Mouse (Mus musculus) forebrain, embryonic 16.5 days (tissue): ENCODE data around the gene Tor1aip1. TPM values are rescaled to one million over a fixed set of nuclear protein-coding genes. Genes with fewer than 3 reads are reported as not detected.
A peak's percentile ranks its signal among the peaks of the same experiment; 100 is the strongest.
"Not testable (repeated sequence)": the region's sequence is repeated elsewhere in the genome, so short reads cannot be mapped to it uniquely, and the experiment has no call there.

Experiments
- ATAC-seq: fragments of 200-750 bp; cut with Nextera tagmentation; 2 replicates; pipeline ENCODE4 v1.8.0; 2017; ENCODE audit warnings: mild to moderate bottlenecking, moderate library complexity
- H3K27ac ChIP-seq: fragments of 300-500 bp; sonication (generic); 2 replicates; pipeline ENCODE4 v1.5.1; 2014; ENCODE audit warnings: low read length, control low read depth
- H3K27me3 ChIP-seq: fragments of 300-500 bp; sonication (generic); replicated peaks from 2 replicates; pipeline ENCODE4 v1.6.1; 2014; ENCODE audit warnings: low read length; ENCODE audit not compliant: control insufficient read depth, insufficient read depth
- H3K36me3 ChIP-seq: fragments of 300-500 bp; sonication (generic); 2 replicates; pipeline ENCODE4 v1.6.1; 2014; ENCODE audit not compliant: control insufficient read depth, insufficient read depth
- H3K4me1 ChIP-seq: fragments of 300-500 bp; sonication (generic); replicated peaks from 2 replicates; pipeline ENCODE4 v1.6.1; 2014; ENCODE audit warnings: low read length; ENCODE audit not compliant: control insufficient read depth, insufficient read depth
- H3K4me2 ChIP-seq: fragments of 300-500 bp; sonication (generic); 2 replicates; pipeline ENCODE4 v1.6.1; 2014; ENCODE audit warnings: mild to moderate bottlenecking, low read length, control low read depth
- H3K4me3 ChIP-seq: fragments of 300-500 bp; sonication (generic); replicated peaks from 2 replicates; pipeline ENCODE4 v1.5.1; 2014; ENCODE audit warnings: mild to moderate bottlenecking, low read length, control low read depth
- H3K9ac ChIP-seq: fragments of 300-500 bp; sonication (generic); replicated peaks from 2 replicates; pipeline ENCODE4 v1.6.1; 2014; ENCODE audit warnings: low read depth, low read length, control low read depth
- H3K9me3 ChIP-seq: fragments of 300-500 bp; sonication (generic); 2 replicates; pipeline ENCODE4 v1.6.1; 2016; ENCODE audit warnings: low read length; ENCODE audit not compliant: control insufficient read depth
- WGBS: fragments of 180-500 bp; shearing (Covaris S2); extraction: QIAGEN DNeasy Blood & Tissue Kit; methylation state at CpG from one replicate; pipeline ENCODE4 v1.1.7; 2014; 5-methylcytosine and 5-hydroxymethylcytosine counted together
- polyA plus RNA-seq: library from polyadenylated mRNA; unstranded; fragments of >200 nt; fragmentation: Nextera tagmentation; extraction: Ambion mirVana; gene quantifications from 2 replicates; pipeline ENCODE4 v1.2.1, GENCODE M21; 2015

Tor1aip1 gene
- polyA plus RNA-seq, 1 experiment from 2014 or later, result 22.1 TPM

DNA sequence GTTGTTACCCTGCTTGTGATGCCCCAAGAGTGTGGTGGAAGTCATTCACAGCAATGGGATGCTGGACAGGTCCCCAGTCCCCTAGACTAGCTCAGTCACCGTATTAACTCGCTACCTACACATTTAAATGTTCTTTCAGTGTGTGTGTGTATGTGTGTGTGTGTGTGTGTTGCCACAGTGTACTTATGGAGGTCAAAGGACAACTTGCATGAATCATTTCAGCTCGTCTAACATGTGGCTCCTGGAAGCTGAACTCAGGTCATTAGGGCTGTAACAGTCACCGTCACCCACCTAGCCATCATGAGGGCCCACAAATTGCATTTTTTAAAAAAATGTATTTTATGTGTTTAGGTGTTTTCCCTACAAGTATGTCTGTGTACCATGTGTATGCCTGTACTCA lies 25.9 kb upstream of the Tor1aip1 start:
- 95% methylated on average over 4 of the region's 4 CpGs for WGBS
- no peaks in the 10 kb centered on the region for H3K4me1 ChIP-seq
- no peak overlapping the region for H3K4me3 ChIP-seq
- no peak overlapping the region for H3K4me2 ChIP-seq
- peaks cover 20% of the 10 kb centered on the region for H3K36me3 ChIP-seq
- H3K27ac ChIP-seq, result no peak overlapping the region
- no peak for ATAC-seq
- H3K9me3 ChIP-seq, result no peaks in the 10 kb centered on the region
- H3K9ac ChIP-seq, result no peak overlapping the region
- no peaks in the 10 kb centered on the region for H3K27me3 ChIP-seq

DNA sequence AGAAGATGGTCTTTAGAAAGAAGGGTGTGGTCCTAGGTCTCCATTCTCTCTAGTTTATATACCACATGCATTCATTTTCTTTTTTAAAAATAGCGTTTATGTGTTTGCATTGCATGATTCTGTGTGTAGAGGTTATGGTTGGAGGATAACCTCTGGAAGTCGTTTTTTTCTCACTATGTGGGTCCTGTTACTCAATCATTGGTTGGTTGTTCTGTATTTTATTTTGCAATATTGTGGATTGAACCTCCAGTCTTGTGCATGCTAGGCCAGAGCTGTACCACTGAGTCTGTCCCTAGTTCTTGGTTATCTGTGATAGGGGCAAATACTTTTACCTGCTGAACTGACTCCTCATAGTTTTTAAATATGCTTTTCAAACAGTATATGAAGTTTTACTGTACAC lies 21.9 kb upstream of the Tor1aip1 start:
- no peaks in the 10 kb centered on the region for H3K9me3 ChIP-seq
- no peak overlapping the region for H3K4me3 ChIP-seq
- no peaks in the 10 kb centered on the region for H3K4me1 ChIP-seq
- peaks cover 11% of the 10 kb centered on the region for H3K36me3 ChIP-seq
- no peak overlapping the region for H3K4me2 ChIP-seq
- no peaks in the 10 kb centered on the region for H3K27me3 ChIP-seq
- 96% methylated on average over 2 of the region's 2 CpGs for WGBS
- no peak for ATAC-seq
- no peak overlapping the region for H3K9ac ChIP-seq
- H3K27ac ChIP-seq, result no peak overlapping the region

DNA sequence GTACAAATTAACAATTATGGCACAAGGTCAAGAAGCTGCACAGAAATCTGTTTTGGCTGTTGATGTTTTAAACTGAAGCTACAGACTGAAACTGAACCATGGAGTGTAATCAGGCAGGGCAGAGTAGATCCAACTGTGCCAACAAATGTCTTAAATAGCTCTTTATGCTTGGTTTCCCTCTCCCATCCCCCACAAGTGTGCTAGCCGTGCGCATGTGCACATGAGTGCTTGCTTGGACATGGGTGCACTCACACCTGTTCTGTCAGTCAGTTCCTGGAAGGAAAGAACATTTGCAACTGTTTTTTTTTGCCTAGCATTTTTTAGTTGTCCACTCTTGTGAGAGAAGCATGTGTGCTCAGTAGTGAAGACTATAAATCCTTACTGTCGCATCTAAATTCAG lies 10.4 kb upstream of the Tor1aip1 start:
- WGBS, result 70% methylated on average over 3 of the region's 3 CpGs
- no peak overlapping the region for H3K4me3 ChIP-seq
- H3K27me3 ChIP-seq, result no peaks in the 10 kb centered on the region
- no peak overlapping the region for H3K4me2 ChIP-seq
- no peaks in the 10 kb centered on the region for H3K9me3 ChIP-seq
- no peak for ATAC-seq
- H3K36me3 ChIP-seq, result peaks cover 4% of the 10 kb centered on the region
- H3K4me1 ChIP-seq, result peaks cover 14% of the 10 kb centered on the region
- H3K27ac ChIP-seq, result no peak overlapping the region
- H3K9ac ChIP-seq, result no peak overlapping the region

DNA sequence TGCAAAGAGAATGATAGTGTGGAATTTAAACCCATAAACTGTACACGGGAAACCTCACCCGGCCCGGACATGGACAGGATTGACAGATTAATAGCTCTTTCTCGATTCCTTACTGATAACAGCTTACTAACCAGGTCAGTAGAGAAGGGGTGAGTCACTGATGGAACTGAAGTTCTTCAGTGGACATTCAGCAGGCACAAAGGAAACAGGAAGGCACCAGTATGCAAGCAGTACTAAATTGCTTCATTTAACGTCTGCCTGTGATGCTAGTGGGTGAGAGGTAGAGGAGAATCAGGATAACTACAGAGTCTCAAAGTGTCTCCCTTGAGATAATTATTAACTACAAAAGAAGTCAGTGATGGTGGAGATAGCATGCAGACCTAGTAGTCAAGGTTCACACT lies 7.9 kb upstream of the Tor1aip1 start:
- WGBS, result 91% methylated on average over 5 of the region's 5 CpGs
- Histone ChIP-seq H3K9me3 (no peaks in the 10 kb centered on the region), H3K9ac (no peak overlapping the region), H3K4me3 (no peak overlapping the region), H3K4me2 (no peak overlapping the region), H3K27ac (no peak overlapping the region), H3K36me3 (no peaks in the 10 kb centered on the region; the same call in 1 of the 2 replicates), H3K4me1 (peaks cover 18% of the 10 kb centered on the region), H3K27me3 (no peaks in the 10 kb centered on the region)
- no peak for ATAC-seq

DNA sequence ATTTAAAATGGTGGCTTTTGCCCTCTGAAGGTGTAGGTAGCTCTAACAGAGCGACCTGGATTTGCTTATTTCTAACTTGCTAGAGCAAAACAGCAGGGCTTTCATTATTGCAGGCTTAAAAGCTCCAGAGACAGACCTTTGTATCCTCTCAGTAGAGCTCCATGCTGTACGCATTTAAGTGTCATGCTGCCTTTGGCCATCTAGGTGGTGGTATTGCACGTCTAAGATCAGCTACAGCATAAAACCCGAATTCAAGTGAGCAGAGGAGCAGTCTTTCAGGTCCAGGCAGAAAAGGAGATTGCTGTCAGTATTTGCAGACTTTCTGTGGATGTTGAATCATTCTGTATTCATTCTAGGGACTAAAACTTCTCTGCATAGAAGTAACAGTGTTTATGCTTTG lies 6.7 kb upstream of the Tor1aip1 start:
- Histone ChIP-seq H3K4me1 (peaks cover 18% of the 10 kb centered on the region), H3K9me3 (no peaks in the 10 kb centered on the region), H3K36me3 (no peaks in the 10 kb centered on the region), H3K27me3 (no peaks in the 10 kb centered on the region), H3K4me2 (no peak overlapping the region), H3K27ac (no peak overlapping the region), H3K9ac (no peak overlapping the region), H3K4me3 (no peak overlapping the region)
- 15% methylated on average over 4 of the region's 4 CpGs for WGBS
- ATAC-seq, result no peak

DNA sequence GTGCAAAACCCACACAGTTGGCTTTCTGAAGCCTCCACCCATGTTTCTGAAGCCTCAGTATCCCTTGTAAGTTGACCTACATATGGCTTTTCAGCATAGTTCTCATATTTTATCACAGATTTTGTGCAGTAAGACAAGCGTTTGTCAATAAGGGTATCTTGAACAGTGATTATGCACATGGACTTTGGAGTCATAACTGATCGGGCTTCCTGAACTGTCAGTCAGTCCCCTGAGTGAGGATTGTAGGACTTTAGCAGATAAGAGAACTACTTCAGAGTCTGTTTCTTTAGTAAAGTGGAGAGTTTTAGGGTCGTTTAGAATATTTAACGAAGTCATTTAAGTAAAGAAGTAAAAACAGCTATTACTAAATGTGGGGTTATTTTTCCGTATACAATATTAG lies 6.2 kb upstream of the Tor1aip1 start:
- Histone ChIP-seq H3K4me1 (peaks cover 18% of the 10 kb centered on the region), H3K9me3 (no peaks in the 10 kb centered on the region), H3K4me2 (peak overlapping the region; percentile 9), H3K27me3 (no peaks in the 10 kb centered on the region), H3K27ac (no peak overlapping the region), H3K36me3 (no peaks in the 10 kb centered on the region), H3K4me3 (no peak overlapping the region), H3K9ac (no peak overlapping the region)
- no peak for ATAC-seq
- WGBS, result 80% methylated on average over 5 of the region's 5 CpGs

DNA sequence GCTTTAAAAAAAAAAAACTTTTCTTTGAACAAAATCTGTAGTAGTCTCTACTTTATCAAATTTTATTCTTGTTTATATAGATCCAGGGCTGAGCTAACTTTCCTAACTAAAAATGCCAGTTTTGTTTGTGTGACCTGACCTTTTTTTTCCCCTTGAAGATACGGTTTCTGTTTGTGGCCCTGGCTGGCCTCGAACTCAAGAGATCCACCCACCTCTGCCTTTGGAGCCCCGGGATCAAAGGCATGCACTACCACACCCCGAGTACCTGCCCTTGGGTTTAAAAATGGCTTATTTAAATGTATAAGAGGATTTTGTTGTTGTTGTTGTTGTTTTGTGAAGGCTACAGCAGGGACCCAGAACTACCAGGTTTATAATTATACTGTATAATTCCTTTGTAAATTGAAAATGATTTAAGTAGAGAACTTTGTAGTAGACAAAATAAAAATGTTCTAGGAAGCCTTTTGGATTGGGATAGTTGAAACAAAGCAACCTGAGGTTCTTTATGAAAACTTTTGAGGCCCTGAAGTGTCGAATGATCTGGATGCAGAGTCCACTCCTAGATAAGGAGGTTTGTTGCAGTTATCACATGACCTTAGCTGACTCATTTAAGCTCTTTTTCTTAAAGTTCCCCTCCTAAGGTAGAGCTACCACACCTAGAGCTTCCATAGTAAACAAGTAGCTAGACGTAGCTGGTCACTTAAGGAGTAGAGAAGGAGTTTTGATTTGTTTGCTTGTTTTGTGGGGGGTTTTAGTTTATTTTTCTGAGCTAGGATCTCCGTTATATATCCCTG lies 5.4 kb upstream of the Tor1aip1 start:
- H3K27me3 ChIP-seq, result no peaks in the 10 kb centered on the region
- H3K9me3 ChIP-seq, result no peaks in the 10 kb centered on the region
- no peaks in the 10 kb centered on the region for H3K36me3 ChIP-seq
- H3K4me3 ChIP-seq, result peak overlapping the region; percentile 32
- H3K4me2 ChIP-seq, result peak overlapping the region; percentile 55
- no peak overlapping the region for H3K27ac ChIP-seq
- ATAC-seq, result no peak
- H3K4me1 ChIP-seq, result peaks cover 18% of the 10 kb centered on the region
- H3K9ac ChIP-seq, result no peak overlapping the region
- 47% methylated on average over 7 of the region's 7 CpGs for WGBS

DNA sequence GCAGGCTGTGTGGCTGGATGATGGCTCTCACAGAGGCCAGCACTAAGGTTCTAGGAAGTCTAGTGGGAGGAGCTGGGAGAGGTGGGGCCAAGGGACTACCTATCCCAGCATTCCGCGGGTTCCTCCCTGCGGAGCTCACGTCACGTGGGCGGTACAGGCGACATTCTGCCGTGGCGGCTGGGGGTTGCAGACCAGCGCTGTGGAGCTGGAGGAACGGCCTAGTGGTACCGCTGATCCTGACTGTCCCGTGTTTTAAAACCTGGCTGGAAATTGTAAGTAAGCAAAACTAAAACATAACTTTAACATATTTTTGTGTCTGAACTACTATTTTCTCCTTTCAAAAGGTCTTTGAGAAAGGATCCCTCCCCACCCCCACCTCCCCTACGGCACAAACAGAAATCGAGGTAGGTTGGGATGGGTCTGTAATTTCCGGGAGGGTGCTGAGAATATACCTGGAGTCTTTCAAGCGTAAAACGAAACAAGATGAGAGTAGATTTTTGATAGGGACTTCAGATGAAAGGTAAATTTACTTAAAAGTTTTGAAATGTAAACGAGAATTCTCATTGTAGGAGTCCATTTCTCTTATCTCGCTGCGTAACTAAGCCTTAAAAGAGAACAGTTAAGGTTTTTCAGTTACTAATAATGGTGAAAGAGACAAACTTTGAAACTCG lies 4.6 kb upstream of the Tor1aip1 start:
- Histone ChIP-seq H3K9ac (peak overlapping the region; percentile 57), H3K36me3 (no peaks in the 10 kb centered on the region), H3K9me3 (no peaks in the 10 kb centered on the region), H3K4me1 (peaks cover 19% of the 10 kb centered on the region), H3K27me3 (no peaks in the 10 kb centered on the region), H3K4me2 (peak overlapping the region; percentile 62), H3K27ac (no peak overlapping the region), H3K4me3 (peak overlapping the region; percentile 71)
- WGBS, result 1% methylated on average over 22 of the region's 22 CpGs
- peak; percentile 89 for ATAC-seq

DNA sequence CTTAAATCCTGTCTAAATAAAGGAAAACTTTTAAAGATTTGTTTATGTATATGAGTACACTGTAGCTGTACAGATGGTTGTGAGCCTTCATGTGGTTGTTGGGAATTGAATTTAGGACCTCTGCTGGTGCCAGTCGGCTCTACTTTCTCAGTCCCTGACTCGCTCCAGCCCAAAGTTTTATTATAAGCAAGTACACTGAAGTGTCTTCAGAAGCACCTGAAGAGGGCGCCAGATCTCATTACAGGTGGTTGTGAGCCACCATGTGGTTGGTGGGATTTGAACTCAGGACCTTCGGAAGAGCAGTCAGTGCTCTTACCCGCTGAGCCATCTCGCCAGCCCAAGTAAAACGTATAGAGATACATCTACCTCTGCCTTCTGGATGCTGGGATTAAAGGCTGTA lies 3.7 kb upstream of the Tor1aip1 start:
- not testable (repeated sequence) for ATAC-seq, H3K27ac ChIP-seq, H3K4me3 ChIP-seq

More for the DNA sequence above, 3.7 kb upstream of the Tor1aip1 start:
- H3K9ac ChIP-seq, H3K36me3 ChIP-seq, H3K27me3 ChIP-seq, H3K9me3 ChIP-seq, H3K4me2 ChIP-seq: not testable (repeated sequence)
- 62% methylated on average over 7 of the region's 7 CpGs for WGBS
- peaks cover 20% of the 10 kb centered on the region for H3K4me1 ChIP-seq
